Mouse (Mus musculus): ENCODE results near the gene Tbx6. TPM values are rescaled to one million over a fixed set of nuclear protein-coding genes. Genes with fewer than 3 reads are reported as not detected.

Tbx6 gene
- polyA plus RNA-seq, 1 experiment from 2014 or later = 1.3 TPM

GRCm38 (mm10) chr7:126761529-126762067 is 19.7 kb upstream of the Tbx6 start:
- peak overlapping the region; percentile 9; the same call in 1 of the 2 replicates for H3K4me2 ChIP-seq (ENCODE audit: low read depth, low read length)
- H3K36me3 ChIP-seq (ENCODE audit: control insufficient read depth, insufficient read depth) = 0 out of 2 replicates have a peak, but pooled peaks cover 4% of the 10 kb centered on the region
- ATAC-seq (ENCODE audit: low read depth) = no peak
- H3K4me1 ChIP-seq (ENCODE audit: control insufficient read depth, low read depth, low read length) = peaks cover 42% of the 10 kb centered on the region
- 29% methylated on average over 6 of the region's 6 CpGs for WGBS (ENCODE audit: insufficient replicate concordance)
- H3K4me3 ChIP-seq (ENCODE audit: low read depth, low read length) = no peak overlapping the region
- H3K27ac ChIP-seq (ENCODE audit: low read length) = peak overlapping the region; percentile 87; the same call in 1 of the 2 replicates
- H3K27me3 ChIP-seq (ENCODE audit: control insufficient read depth, insufficient read depth, low read depth, low read length) = no peaks in the 10 kb centered on the region
- H3K9ac ChIP-seq (ENCODE audit: low read depth, low read length) = no peak overlapping the region
- H3K9me3 ChIP-seq (replicated peaks; ENCODE audit: control insufficient read depth, low read length) = no peaks in the 10 kb centered on the region

DNA sequence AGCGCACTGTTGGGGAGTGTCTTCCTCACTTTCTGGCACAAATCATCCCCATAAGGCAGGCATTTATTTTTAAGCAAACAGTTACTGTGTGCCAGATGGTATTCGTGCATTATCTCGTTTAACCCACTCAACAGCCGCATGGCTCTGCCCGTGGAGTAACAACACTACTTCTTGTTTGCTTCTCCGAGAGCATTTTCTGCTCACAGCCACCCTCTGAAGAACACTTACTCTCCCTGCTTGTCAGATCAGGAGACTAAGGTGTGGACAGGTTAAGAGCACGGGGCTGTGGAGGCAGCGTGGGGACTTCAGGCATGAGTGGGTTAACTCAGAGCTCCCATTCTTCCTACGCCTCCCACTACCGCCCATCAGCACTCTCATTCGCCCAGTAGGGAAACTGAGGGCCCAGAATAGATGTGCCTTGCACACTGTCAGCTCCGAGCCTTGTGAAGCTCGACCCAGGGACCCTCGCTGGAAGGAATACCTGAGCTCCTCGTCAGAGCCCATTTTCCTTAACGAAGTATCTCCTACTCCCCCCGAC is 18.7 kb upstream of the Tbx6 start:
- H3K4me2 ChIP-seq (ENCODE audit: low read depth, low read length) = no peak overlapping the region
- H3K4me1 ChIP-seq (ENCODE audit: control insufficient read depth, low read depth, low read length) = peaks cover 42% of the 10 kb centered on the region
- no peaks in the 10 kb centered on the region for H3K9me3 ChIP-seq (replicated peaks; ENCODE audit: control insufficient read depth, low read length)
- H3K27me3 ChIP-seq (ENCODE audit: control insufficient read depth, insufficient read depth, low read depth, low read length) = no peaks in the 10 kb centered on the region
- WGBS (ENCODE audit: insufficient replicate concordance) = 54% methylated on average over 17 of the region's 17 CpGs
- H3K36me3 ChIP-seq (ENCODE audit: control insufficient read depth, insufficient read depth) = 0 out of 2 replicates have a peak, but pooled peaks cover 4% of the 10 kb centered on the region
- no peak overlapping the region for H3K4me3 ChIP-seq (ENCODE audit: low read depth, low read length)
- H3K27ac ChIP-seq (ENCODE audit: low read length) = no peak overlapping the region
- no peak overlapping the region for H3K9ac ChIP-seq (ENCODE audit: low read depth, low read length)
- no peak for ATAC-seq (ENCODE audit: low read depth)

DNA sequence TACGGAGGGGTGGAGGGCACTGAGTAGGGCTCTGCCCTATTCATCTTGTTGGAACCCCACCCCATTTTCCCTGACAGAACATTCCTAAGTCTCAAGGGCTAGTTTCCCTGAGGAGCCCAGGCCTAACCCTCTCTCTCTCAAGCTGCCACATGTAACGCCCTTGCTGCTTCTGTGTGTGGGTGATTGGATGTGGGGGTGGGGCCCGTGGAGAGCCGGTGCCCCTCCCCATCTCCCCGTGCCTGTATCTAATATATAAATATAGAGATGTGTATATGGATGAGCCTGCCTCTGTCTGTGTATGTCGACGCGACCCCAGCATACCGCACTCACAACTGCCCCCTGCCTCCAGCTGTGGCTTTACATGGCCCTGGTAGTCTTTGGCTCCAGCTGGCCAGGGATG is 15.7 kb upstream of the Tbx6 start:
- Histone ChIP-seq H3K4me3 (ENCODE audit: low read depth, low read length) (no peak overlapping the region), H3K9me3 (replicated peaks; ENCODE audit: control insufficient read depth, low read length) (no peaks in the 10 kb centered on the region), H3K4me1 (ENCODE audit: control insufficient read depth, low read depth, low read length) (peaks cover 30% of the 10 kb centered on the region), H3K27me3 (ENCODE audit: control insufficient read depth, insufficient read depth, low read depth, low read length) (no peaks in the 10 kb centered on the region), H3K9ac (ENCODE audit: low read depth, low read length) (no peak overlapping the region), H3K27ac (ENCODE audit: low read length) (no peak overlapping the region), H3K36me3 (ENCODE audit: control insufficient read depth, insufficient read depth) (peaks cover 8% of the 10 kb centered on the region; the same call in 1 of the 2 replicates), H3K4me2 (ENCODE audit: low read depth, low read length) (no peak overlapping the region)
- 0 out of 2 replicates have a peak, but pooled peaks have one; percentile 11 for ATAC-seq (ENCODE audit: low read depth)
- WGBS (ENCODE audit: insufficient replicate concordance) = 60% methylated on average over 9 of the region's 9 CpGs

- 78% methylated on average over 16 of the region's 16 CpGs for WGBS (ENCODE audit: insufficient replicate concordance)
- Histone ChIP-seq H3K27me3 (ENCODE audit: control insufficient read depth, insufficient read depth, low read depth, low read length) (no peaks in the 10 kb centered on the region), H3K4me3 (ENCODE audit: low read depth, low read length) (no peak within 1 kb of the TSS), H3K27ac (ENCODE audit: low read length) (no peak within 1 kb of the TSS), H3K36me3 (ENCODE audit: control insufficient read depth, insufficient read depth) (peaks cover 8% of the 10 kb centered on the region; the same call in 1 of the 2 replicates), H3K4me2 (ENCODE audit: low read depth, low read length) (no peak within 1 kb of the TSS), H3K9me3 (replicated peaks; ENCODE audit: control insufficient read depth, low read length) (no peaks in the 10 kb centered on the region), H3K4me1 (ENCODE audit: control insufficient read depth, low read depth, low read length) (peaks cover 24% of the 10 kb centered on the region), H3K9ac (ENCODE audit: low read depth, low read length) (no peak within 1 kb of the TSS)
- 0 out of 2 replicates have a peak, but pooled peaks have one; percentile 28 for ATAC-seq (ENCODE audit: low read depth)
These were observed 15.1 kb upstream of the Tbx6 start, which contains the start of gene Gdpd3 for GRCm38 (mm10) chr7:126766201-126766600. Gene Gdpd3 (plus strand): TSS chr7:126766334.

DNA sequence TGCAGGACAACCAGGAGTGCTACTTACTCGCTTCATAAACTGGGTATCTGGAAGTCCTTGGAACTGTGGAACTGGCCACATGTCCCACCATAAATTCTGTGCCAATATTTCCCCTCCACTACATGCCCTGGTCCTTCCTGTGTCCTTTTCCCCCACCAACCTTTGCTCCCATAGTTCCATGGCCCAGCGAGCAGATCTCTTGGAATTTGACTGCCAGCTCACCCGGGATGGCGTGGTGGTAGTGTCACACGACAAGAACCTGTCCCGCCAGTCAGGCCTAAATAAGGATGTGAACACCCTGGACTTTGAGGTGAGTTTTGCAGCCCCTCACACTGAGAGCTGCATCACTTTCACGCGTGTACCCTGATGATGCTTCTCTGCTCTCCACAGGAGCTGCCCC is 14.3 kb upstream of the Tbx6 start:
- no peak overlapping the region for H3K4me3 ChIP-seq (ENCODE audit: low read depth, low read length)
- 82% methylated on average over 8 of the region's 8 CpGs for WGBS (ENCODE audit: insufficient replicate concordance)

GRCm38 (mm10) chr7:126770784-126771183 is 10.5 kb upstream of the Tbx6 start:
- 57% methylated on average over 12 of the region's 12 CpGs for WGBS (ENCODE audit: insufficient replicate concordance)
- Histone ChIP-seq H3K4me2 (ENCODE audit: low read depth, low read length) (no peak overlapping the region), H3K9me3 (replicated peaks; ENCODE audit: control insufficient read depth, low read length) (no peaks in the 10 kb centered on the region), H3K27ac (ENCODE audit: low read length) (no peak overlapping the region), H3K9ac (ENCODE audit: low read depth, low read length) (no peak overlapping the region), H3K27me3 (ENCODE audit: control insufficient read depth, insufficient read depth, low read depth, low read length) (no peaks in the 10 kb centered on the region), H3K4me1 (ENCODE audit: control insufficient read depth, low read depth, low read length) (peaks cover 18% of the 10 kb centered on the region), H3K4me3 (ENCODE audit: low read depth, low read length) (no peak overlapping the region), H3K36me3 (ENCODE audit: control insufficient read depth, insufficient read depth) (peaks cover 3% of the 10 kb centered on the region; the same call in 1 of the 2 replicates)
- no peak for ATAC-seq (ENCODE audit: low read depth)

More for the DNA sequence above, 14.3 kb upstream of the Tbx6 start:
- Histone ChIP-seq H3K9me3 (replicated peaks; ENCODE audit: control insufficient read depth, low read length) (no peaks in the 10 kb centered on the region), H3K4me1 (ENCODE audit: control insufficient read depth, low read depth, low read length) (peaks cover 16% of the 10 kb centered on the region), H3K27ac (ENCODE audit: low read length) (no peak overlapping the region), H3K27me3 (ENCODE audit: control insufficient read depth, insufficient read depth, low read depth, low read length) (no peaks in the 10 kb centered on the region), H3K9ac (ENCODE audit: low read depth, low read length) (no peak overlapping the region), H3K36me3 (ENCODE audit: control insufficient read depth, insufficient read depth) (peaks cover 8% of the 10 kb centered on the region; the same call in 1 of the 2 replicates), H3K4me2 (ENCODE audit: low read depth, low read length) (no peak overlapping the region)
- ATAC-seq (ENCODE audit: low read depth) = no peak

DNA sequence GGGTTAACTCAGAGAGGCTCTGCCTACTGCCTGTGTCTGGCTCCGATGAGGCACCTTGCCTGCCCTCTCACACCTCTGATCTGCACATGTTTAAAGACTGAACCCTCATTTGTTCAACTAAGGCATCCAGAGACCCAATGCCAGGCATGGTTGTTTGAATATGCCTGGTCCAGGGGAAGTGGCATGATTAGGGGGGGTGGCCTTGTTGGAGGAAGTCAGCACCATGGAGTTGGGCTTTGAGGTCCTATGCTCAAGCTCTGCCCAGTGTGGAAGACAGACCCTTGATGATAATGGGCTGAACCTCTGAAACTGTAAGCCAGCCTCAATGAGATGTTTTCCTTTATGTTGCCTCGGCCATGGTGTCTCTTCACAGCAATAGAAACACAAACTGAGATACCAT is 7.9 kb upstream of the Tbx6 start:
- no peak for ATAC-seq (ENCODE audit: low read depth)
- Histone ChIP-seq H3K27ac (ENCODE audit: low read length) (no peak overlapping the region), H3K27me3 (ENCODE audit: control insufficient read depth, insufficient read depth, low read depth, low read length) (no peaks in the 10 kb centered on the region), H3K4me3 (ENCODE audit: low read depth, low read length) (no peak overlapping the region), H3K9ac (ENCODE audit: low read depth, low read length) (no peak overlapping the region), H3K4me2 (ENCODE audit: low read depth, low read length) (no peak overlapping the region), H3K36me3 (ENCODE audit: control insufficient read depth, insufficient read depth) (peaks cover 7% of the 10 kb centered on the region), H3K4me1 (ENCODE audit: control insufficient read depth, low read depth, low read length) (peaks cover 29% of the 10 kb centered on the region), H3K9me3 (replicated peaks; ENCODE audit: control insufficient read depth, low read length) (no peaks in the 10 kb centered on the region)
- 67% methylated on average over 2 of the region's 2 CpGs for WGBS (ENCODE audit: insufficient replicate concordance)

- Histone ChIP-seq H3K9ac (ENCODE audit: low read depth, low read length) (0 out of 2 replicates have a peak overlapping the region, but pooled peaks have one; percentile 5), H3K4me3 (ENCODE audit: low read depth, low read length) (no peak overlapping the region), H3K4me1 (ENCODE audit: control insufficient read depth, low read depth, low read length) (peaks cover 29% of the 10 kb centered on the region), H3K27me3 (ENCODE audit: control insufficient read depth, insufficient read depth, low read depth, low read length) (no peaks in the 10 kb centered on the region), H3K4me2 (ENCODE audit: low read depth, low read length) (no peak overlapping the region), H3K36me3 (ENCODE audit: control insufficient read depth, insufficient read depth) (peaks cover 11% of the 10 kb centered on the region), H3K9me3 (replicated peaks; ENCODE audit: control insufficient read depth, low read length) (no peaks in the 10 kb centered on the region), H3K27ac (ENCODE audit: low read length) (0 out of 2 replicates have a peak overlapping the region, but pooled peaks have one; percentile 22)
- ATAC-seq (ENCODE audit: low read depth) = no peak
- 30% methylated on average over 2 of the region's 2 CpGs for WGBS (ENCODE audit: insufficient replicate concordance)
These were observed 6.8 kb upstream of the Tbx6 start for GRCm38 (mm10) chr7:126774463-126774862.
